Mouse (Mus musculus) liver, embryonic 15.5 days (tissue): ENCODE results near the gene Arid3a. TPM values are rescaled to one million over a fixed set of nuclear protein-coding genes. Genes with fewer than 3 reads are reported as not detected.
A peak's percentile ranks its signal among the peaks of the same experiment; 100 is the strongest.
"Not testable (repeated sequence)": the region's sequence is repeated elsewhere in the genome, so short reads cannot be mapped to it uniquely, and the experiment has no call there.

ENCODE experiments used
- ATAC-seq: fragments of 200-750 bp; cut with Nextera tagmentation; 2 replicates; pipeline ENCODE4 v1.8.0; 2017; ENCODE audit warnings: moderate number of reproducible peaks, mild to moderate bottlenecking, moderate library complexity; ENCODE audit not compliant: insufficient read depth
- H3K27ac ChIP-seq: fragments of 300-500 bp; sonication (generic); replicated peaks from 2 replicates; pipeline ENCODE4 v1.5.1; 2015; ENCODE audit warnings: mild to moderate bottlenecking, inconsistent platforms
- H3K27me3 ChIP-seq: fragments of 300-500 bp; sonication (generic); 2 replicates; pipeline ENCODE4 v1.6.1; 2015; ENCODE audit warnings: mild to moderate bottlenecking, inconsistent platforms
- H3K36me3 ChIP-seq: fragments of 300-500 bp; sonication (generic); replicated peaks from 2 replicates; pipeline ENCODE4 v1.6.1; 2015; ENCODE audit warnings: moderate library complexity, mild to moderate bottlenecking, inconsistent platforms
- H3K4me1 ChIP-seq: fragments of 300-500 bp; sonication (generic); replicated peaks from 2 replicates; pipeline ENCODE4 v1.6.1; 2015; ENCODE audit warnings: inconsistent platforms
- H3K4me2 ChIP-seq: fragments of 300-500 bp; sonication (generic); 2 replicates; pipeline ENCODE4 v1.6.1; 2015; ENCODE audit warnings: moderate library complexity, mild to moderate bottlenecking, inconsistent platforms
- H3K4me3 ChIP-seq: fragments of 300-500 bp; sonication (generic); replicated peaks from 2 replicates; pipeline ENCODE4 v1.5.1; 2015; ENCODE audit warnings: mild to moderate bottlenecking, inconsistent platforms
- H3K9ac ChIP-seq: fragments of 300-500 bp; sonication (generic); 2 replicates; pipeline ENCODE4 v1.6.1; 2015; ENCODE audit warnings: moderate library complexity, mild to moderate bottlenecking, inconsistent platforms
- H3K9me3 ChIP-seq: fragments of 300-500 bp; sonication (generic); replicated peaks from 2 replicates; pipeline ENCODE4 v1.6.1; 2016; ENCODE audit warnings: inconsistent platforms
- WGBS: fragments of 180-500 bp; shearing (Covaris S2); methylation state at CpG from one replicate; pipeline ENCODE4 v1.1.7; 2015; ENCODE audit warnings: mixed read lengths; ENCODE audit not compliant: insufficient replicate concordance; 5-methylcytosine and 5-hydroxymethylcytosine counted together
- polyA plus RNA-seq: library from polyadenylated mRNA; unstranded; fragments of >200 nt; fragmentation: Nextera tagmentation; extraction: Ambion mirVana; gene quantifications from 2 replicates; pipeline ENCODE4 v1.2.1, GENCODE M21; 2015

The Arid3a gene
- polyA plus RNA-seq, 1 experiment from 2014 or later: 6.1 TPM

DNA sequence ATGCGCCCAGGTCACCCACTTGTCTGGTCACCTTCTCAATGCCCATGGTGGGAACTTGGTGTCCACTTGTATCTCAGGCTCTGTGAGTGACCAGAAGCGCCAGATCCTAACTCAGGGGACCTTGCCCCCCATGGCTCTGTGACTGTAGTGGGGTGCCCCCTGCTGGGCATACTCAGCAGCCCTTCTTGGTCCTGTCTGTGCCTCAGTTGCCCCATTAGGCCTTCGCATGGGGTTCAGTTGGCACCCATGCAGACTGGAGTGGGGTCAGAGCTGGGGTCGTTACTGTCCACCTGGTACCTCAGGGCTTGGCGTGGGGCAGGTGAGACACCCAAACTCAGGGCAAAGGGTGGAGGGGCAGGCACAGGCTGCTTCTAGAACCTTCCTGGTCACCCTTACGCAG is 27.1 kb downstream of the Arid3a start:
- no peaks in the 10 kb centered on the region for H3K9me3 ChIP-seq
- H3K9ac ChIP-seq: no peak overlapping the region
- H3K4me2 ChIP-seq: no peak overlapping the region
- no peak overlapping the region for H3K27ac ChIP-seq
- H3K36me3 ChIP-seq: peaks cover 41% of the 10 kb centered on the region
- H3K4me1 ChIP-seq: peaks cover 33% of the 10 kb centered on the region
- no peak for ATAC-seq
- H3K27me3 ChIP-seq: no peaks in the 10 kb centered on the region
- H3K4me3 ChIP-seq: no peak overlapping the region
- whole genome bisulfite sequencing: 71% methylated on average over 6 of the region's 6 CpGs

DNA sequence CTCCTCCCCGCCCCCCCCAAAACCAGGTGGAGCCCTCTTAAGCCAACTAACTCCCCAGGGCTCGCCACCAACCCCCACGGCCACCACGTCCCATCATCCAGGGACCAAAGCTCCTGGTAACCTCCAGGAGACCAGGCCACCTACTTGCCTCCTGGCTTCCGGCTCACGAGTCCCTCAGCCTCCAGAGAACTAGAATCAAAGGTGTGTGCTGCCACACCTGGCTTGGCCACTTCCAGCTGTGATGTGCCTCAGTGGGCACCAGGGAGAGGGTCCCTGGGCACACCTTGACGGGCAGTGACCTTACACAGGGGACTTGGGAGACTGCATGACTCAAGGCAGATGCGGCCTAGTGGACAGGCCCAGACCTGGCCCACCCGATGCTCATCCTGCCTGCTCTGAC is 28.8 kb downstream of the Arid3a start:
- Histone ChIP-seq H3K9me3 (no peaks in the 10 kb centered on the region), H3K4me2 (no peak overlapping the region), H3K27me3 (no peaks in the 10 kb centered on the region), H3K4me3 (no peak overlapping the region), H3K36me3 (peaks cover 24% of the 10 kb centered on the region), H3K27ac (no peak overlapping the region), H3K4me1 (peaks cover 32% of the 10 kb centered on the region), H3K9ac (no peak overlapping the region)
- ATAC-seq: no peak
- 69% methylated on average over 9 of the region's 9 CpGs for WGBS

DNA sequence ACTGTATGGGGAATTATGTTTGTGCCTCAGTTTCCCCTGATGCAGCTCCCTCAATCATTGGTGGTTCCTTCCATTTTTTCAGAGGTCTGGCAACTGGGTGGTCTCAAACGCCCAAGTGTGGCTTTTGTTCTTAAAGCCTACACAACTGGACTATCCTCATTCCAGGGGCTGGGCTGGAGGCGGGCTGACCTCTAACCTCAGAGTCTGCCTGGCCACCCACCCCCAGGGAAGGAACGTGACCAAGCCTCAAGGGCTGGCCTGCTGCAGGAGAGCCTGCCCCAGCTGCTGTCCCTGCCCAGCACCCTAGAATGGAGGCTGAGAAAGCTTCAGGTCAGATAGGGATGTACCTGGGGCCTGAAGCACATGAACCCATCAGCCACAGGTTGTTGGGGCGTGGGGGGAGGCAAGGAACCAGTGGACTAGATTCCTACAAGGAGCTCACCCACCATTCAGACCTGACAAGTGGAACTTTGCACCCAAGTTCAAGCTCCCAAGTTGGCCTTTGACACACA is 29.9 kb downstream of the Arid3a start:
- H3K36me3 ChIP-seq: peaks cover 19% of the 10 kb centered on the region
- H3K27me3 ChIP-seq: no peaks in the 10 kb centered on the region
- H3K9me3 ChIP-seq: no peaks in the 10 kb centered on the region
- H3K4me2 ChIP-seq: no peak overlapping the region
- no peak for ATAC-seq
- H3K4me1 ChIP-seq: peaks cover 42% of the 10 kb centered on the region
- H3K27ac ChIP-seq: no peak overlapping the region
- no peak overlapping the region for H3K4me3 ChIP-seq
- WGBS: 37% methylated on average over 4 of the region's 4 CpGs
- H3K9ac ChIP-seq: no peak overlapping the region

DNA sequence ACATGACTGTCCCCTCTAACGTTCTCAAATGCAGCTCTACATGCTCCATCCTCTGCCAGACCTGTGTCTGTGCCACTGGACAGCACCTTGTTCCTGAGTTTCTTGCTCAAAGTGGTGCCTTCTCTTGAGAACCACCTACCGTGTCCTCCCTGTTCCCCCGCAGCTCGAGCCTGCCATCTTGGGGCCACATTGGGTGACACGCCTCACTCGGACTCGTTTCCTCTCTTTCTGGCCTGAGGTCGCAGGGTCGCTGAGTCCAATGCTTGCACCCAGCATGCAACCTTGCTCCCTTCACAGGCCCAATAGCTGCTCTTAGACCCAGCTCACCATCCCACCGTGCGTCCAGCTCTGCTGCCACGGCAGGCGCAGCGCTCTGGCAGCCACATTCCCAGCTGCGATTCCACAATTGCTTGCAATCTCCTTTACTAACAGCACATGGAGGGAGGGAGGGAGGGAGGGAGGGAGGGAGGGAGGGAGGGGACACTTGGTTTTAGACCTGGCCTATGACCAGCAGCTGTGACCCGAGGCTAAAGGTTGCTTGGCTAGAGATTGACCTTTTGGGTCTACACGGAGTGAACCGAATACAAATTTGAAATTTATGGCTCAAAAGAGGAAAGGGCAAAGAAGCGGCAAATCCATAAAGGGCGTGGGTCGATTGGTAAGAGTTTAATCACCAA is 31.4 kb downstream of the Arid3a start:
- Histone ChIP-seq H3K4me2 (peak overlapping the region; percentile 42), H3K36me3 (peaks cover 25% of the 10 kb centered on the region), H3K9me3 (no peaks in the 10 kb centered on the region), H3K4me1 (peaks cover 43% of the 10 kb centered on the region), H3K4me3 (no peak overlapping the region), H3K9ac (no peak overlapping the region), H3K27me3 (no peaks in the 10 kb centered on the region), H3K27ac (no peak overlapping the region)
- ATAC-seq: no peak
- WGBS: 17% methylated on average over 21 of the region's 21 CpGs

DNA sequence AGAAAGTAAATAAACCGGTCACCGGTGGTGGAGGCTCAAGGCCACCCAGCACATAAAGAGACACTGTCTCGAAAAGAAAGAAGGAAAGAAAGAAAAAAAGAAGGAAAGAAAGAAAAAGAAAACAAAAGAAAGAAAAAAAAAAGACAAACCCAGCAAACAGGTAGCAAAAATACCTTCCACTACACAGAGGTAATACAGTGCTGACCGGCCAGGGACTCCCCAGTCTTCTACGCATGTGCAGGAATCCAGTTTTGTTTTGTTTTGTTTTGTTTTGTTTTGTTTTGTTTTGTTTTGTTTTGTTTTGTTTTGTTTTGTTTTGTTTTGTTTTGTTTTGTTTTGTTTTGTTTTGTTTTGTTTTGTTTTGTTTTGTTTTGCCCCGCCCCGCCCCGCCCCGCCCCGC is 32.6 kb downstream of the Arid3a start:
- WGBS: 35% methylated on average over 8 of the region's 10 CpGs

DNA sequence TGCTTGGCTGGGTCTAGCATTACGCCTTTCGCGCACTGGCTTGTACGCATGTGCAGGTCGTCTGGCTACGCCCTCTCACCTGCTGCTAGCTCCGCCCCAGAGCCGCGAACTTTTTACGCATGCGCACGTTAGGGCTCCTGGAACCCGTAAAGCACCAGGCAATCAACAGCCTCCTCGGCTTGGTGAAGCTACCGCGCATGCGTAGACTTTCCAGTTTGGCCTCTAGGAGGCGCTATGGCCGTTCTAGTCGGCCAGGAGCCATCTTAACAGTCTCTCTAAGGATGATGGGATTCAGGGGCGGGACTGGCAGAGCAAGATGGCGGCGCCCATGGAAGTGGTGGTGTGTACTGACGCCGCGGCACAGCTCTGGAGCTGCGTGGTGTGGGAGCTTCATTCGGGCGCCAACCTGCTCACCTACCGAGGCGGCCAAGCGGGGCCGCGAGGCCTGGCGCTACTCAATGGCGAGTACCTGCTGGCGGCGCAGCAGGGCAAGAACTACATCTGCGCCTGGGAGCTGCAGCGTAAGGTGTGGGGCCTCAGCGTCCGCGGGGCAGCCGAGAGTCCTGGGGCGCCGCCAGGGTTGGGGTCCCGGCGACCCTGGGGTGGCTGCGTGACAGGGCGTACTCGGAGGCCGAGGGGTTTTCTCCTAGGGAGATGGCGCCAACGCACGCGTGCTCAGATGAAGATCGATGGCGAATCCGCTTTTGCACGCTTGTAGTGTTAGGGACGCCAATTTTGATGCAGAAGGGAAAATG is 33.2 kb downstream of the Arid3a start, which contains the start of gene Wdr18:
TSS of gene Wdr18 (plus strand) at position 306 of the 755 bp plus-strand sequence.
- Histone ChIP-seq H3K36me3 (peaks cover 35% of the 10 kb centered on the region), H3K9ac (peak within 1 kb of the TSS; percentile 77), H3K4me3 (peak within 1 kb of the TSS; percentile 85), H3K4me1 (peaks cover 39% of the 10 kb centered on the region), H3K27me3 (no peaks in the 10 kb centered on the region), H3K9me3 (no peaks in the 10 kb centered on the region), H3K4me2 (peak within 1 kb of the TSS; percentile 92), H3K27ac (peak within 1 kb of the TSS; percentile 64)
- peak; percentile 92 for ATAC-seq
- under 1% methylated on average over 61 of the region's 61 CpGs for WGBS

More for the DNA sequence above, 32.6 kb downstream of the Arid3a start:
- not testable (repeated sequence) for ATAC-seq, H3K27me3 ChIP-seq, H3K9ac ChIP-seq, H3K9me3 ChIP-seq
- Histone ChIP-seq H3K36me3 (peaks cover 30% of the 10 kb centered on the region), H3K4me3 (peak overlapping the region; percentile 85), H3K27ac (0 out of 2 replicates have a peak overlapping the region, but pooled peaks have one; percentile 55), H3K4me2 (peak overlapping the region; percentile 92), H3K4me1 (peaks cover 39% of the 10 kb centered on the region)

DNA sequence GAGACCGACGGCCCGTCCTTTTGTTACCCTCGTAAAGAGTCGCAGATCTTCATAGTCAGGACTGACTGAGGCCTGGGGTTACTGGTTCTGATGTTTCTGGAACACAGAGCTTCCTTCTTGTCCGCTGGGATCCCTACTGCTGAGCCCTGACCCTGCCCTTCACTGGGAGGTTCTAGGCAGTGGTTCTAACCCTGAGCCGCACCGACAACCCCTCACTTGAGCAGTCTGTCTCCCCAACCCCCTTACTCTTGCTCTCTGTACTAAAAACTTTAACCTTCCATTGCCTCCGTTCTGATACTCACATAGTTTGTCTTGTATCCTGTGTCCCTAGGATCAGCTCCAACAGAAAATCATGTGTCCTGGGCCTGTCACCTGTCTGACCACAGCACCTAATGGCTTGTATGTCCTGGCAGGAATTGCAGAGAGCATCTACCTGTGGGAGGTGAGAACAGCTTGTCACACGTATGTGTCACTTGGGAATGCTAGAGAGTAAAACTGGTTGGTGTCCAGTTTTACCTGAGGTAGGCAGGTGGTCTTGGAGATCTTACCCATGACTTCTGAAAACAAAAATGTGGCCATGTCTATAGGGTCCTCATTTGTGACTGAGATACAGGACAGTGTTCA is 33.9 kb downstream of the Arid3a start:
- WGBS: 10% methylated on average over 10 of the region's 10 CpGs
- H3K27me3 ChIP-seq: no peaks in the 10 kb centered on the region
- no peaks in the 10 kb centered on the region for H3K9me3 ChIP-seq
- no peak for ATAC-seq
- peaks cover 39% of the 10 kb centered on the region for H3K4me1 ChIP-seq
- peak overlapping the region; percentile 92 for H3K4me2 ChIP-seq
- peaks cover 43% of the 10 kb centered on the region for H3K36me3 ChIP-seq
- H3K4me3 ChIP-seq: peak overlapping the region; percentile 85
- H3K27ac ChIP-seq: peak overlapping the region; percentile 64
- H3K9ac ChIP-seq: peak overlapping the region; percentile 77

DNA sequence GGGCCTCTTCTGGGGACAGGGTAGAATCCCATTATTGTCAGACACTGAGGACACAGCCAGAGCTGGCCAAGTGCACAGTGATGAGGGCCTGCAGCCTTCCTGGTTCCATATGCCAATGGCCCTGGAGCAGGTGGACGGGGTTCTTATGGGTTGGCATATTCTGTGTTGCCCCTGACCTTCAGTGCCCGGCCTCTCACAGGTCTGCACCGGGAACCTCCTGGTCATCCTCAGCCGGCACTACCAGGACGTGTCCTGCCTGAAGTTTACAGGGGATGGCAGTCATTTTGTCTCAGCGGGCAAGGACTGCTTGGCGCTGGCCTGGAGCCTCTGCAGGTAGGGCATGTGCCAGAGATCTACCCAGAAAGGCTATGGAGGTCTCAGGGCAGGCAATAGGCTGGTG is 37.9 kb downstream of the Arid3a start:
- no peak overlapping the region for H3K27ac ChIP-seq

DNA sequence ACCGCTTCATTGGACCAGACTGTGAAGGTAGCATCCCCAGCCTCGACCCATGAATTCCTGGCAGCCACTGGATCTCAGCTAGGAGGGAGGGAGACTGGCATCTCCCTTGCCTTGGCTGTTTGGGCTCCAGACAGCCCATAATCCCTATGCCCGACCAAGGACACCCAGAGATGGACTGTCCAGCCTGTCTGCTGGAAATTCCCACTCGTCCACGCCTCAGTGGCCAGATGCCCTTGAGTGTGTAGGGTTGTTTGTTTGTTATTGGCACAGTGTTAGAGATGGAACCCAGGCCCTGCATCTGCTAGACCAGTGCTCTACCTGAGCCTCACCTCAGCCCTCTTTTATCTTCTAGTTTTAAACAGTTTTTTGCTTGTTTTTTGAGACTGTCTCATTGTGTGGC is 38.5 kb downstream of the Arid3a start:
- H3K4me3 ChIP-seq: no peak overlapping the region
- no peak overlapping the region for H3K27ac ChIP-seq
- peaks cover 16% of the 10 kb centered on the region for H3K27me3 ChIP-seq
- WGBS: 68% methylated on average over 5 of the region's 5 CpGs
- peaks cover 67% of the 10 kb centered on the region for H3K36me3 ChIP-seq
- H3K9ac ChIP-seq: no peak overlapping the region
- H3K4me1 ChIP-seq: peaks cover 14% of the 10 kb centered on the region
- no peaks in the 10 kb centered on the region for H3K9me3 ChIP-seq
- ATAC-seq: no peak
- no peak overlapping the region for H3K4me2 ChIP-seq

More for the DNA sequence above, 37.9 kb downstream of the Arid3a start:
- H3K9ac ChIP-seq: no peak overlapping the region
- H3K4me1 ChIP-seq: peaks cover 18% of the 10 kb centered on the region
- H3K4me3 ChIP-seq: no peak overlapping the region
- peaks cover 10% of the 10 kb centered on the region for H3K27me3 ChIP-seq
- H3K36me3 ChIP-seq: peaks cover 67% of the 10 kb centered on the region
- no peak for ATAC-seq
- H3K9me3 ChIP-seq: no peaks in the 10 kb centered on the region
- no peak overlapping the region for H3K4me2 ChIP-seq
- 86% methylated on average over 7 of the region's 7 CpGs for WGBS

DNA sequence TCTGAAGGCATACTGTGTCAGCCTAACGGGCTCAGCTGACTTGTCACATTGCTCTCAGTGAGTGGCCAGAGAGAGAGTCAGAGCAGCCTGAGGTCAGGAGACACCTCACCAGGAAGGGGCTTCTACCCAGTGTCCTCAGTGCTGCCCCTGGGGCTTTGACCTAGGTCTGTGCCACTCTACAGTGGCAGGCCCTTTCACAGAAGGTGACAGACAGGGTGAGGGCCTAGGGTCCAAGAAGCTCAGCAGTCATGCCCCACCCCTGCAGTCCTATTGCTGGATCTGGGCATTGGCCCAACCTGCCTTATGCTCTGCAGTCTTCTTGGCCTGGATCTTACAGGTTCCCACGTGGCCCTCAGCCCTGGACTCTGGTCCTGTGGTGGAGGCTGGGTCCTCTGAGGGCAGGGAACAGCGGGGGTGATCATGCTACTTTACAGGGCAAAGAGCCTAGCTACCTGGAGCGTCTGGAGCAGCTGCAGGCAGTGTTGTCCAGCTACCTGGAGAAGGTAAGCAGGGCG is 40.1 kb downstream of the Arid3a start:
- Histone ChIP-seq H3K9ac (no peak overlapping the region), H3K27ac (no peak overlapping the region), H3K27me3 (peaks cover 32% of the 10 kb centered on the region), H3K4me3 (no peak overlapping the region), H3K4me2 (no peak overlapping the region), H3K4me1 (0 out of 2 replicates have a peak, but pooled peaks cover 5% of the 10 kb centered on the region), H3K9me3 (no peaks in the 10 kb centered on the region), H3K36me3 (peaks cover 60% of the 10 kb centered on the region)
- ATAC-seq: no peak
- WGBS: 72% methylated on average over 5 of the region's 5 CpGs

DNA sequence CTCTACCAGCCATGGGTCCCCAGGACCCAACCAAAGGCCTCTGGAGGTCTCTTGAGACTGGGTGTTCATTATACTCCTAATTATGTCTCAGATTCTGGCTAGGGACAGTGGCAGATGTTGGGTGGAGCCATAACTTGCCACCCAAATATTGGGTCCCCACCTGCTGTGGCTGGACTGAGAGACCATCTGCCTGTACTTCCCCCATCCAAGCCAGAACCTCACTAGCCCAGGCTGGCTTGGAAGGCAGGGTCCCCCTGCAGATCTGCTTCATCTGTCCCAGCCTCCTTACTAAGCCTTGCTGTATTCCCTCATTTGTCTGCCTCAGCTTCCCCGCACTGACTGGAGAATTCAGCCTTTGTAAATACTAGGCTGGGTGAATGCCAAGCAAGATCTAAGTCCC is 41.3 kb downstream of the Arid3a start:
- Histone ChIP-seq H3K9ac (no peak overlapping the region), H3K4me2 (no peak overlapping the region), H3K27ac (no peak overlapping the region), H3K27me3 (peaks cover 45% of the 10 kb centered on the region), H3K9me3 (no peaks in the 10 kb centered on the region), H3K4me3 (no peak overlapping the region), H3K4me1 (peaks cover 5% of the 10 kb centered on the region; the same call in 1 of the 2 replicates), H3K36me3 (peaks cover 47% of the 10 kb centered on the region)
- ATAC-seq: no peak
- 70% methylated on average over 1 of the region's 1 CpGs for WGBS
